Mouse (Mus musculus) cerebellum, adult 11 months (tissue): ENCODE measurements around the gene Stx2.

ENCODE experiments used
- DNase-seq: peaks from one replicate; pipeline ENCODE4 v3.0.0; 2022

Stx2 gene

GRCm38 (mm10) chr5:128952291-128953195, 55.8 kb downstream of the Stx2 start:
- no peak for DNase-seq

- no peak for DNase-seq
Observed at GRCm38 (mm10) chr5:128951472-128951871, 56.9 kb downstream of the Stx2 start.

DNA sequence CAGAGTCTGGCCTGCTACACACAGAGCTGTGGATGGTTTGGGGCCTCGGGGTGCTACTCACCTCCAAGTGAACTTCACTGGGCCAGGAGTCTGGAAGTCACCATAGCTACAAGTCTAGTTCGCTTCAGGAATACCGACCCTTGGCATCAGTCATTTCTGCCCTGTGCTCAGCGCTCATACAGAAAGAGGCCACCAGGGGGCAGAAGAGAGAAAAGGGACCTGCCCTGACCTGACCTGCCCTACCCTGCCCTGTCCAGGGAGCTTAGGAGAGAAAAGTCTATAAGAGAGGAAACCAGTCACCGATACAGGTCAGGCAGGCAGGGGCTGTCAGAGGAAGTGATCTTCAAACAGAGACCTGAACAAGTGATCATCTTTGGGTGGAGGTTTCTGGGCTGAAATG, 61.3 kb downstream of the Stx2 start:
- DNase-seq, result no peak

- no peak for DNase-seq
Observed at GRCm38 (mm10) chr5:128940436-128940835, 67.9 kb downstream of the Stx2 start.

GRCm38 (mm10) chr5:128935359-128935899, 72.9 kb downstream of the Stx2 start:
- no peak for DNase-seq
